Mouse (Mus musculus) myocyte (in vitro differentiated cells): Measurements from ENCODE around the gene Cd101. TPM values are rescaled to one million over a fixed set of nuclear protein-coding genes. Genes with fewer than 3 reads are reported as not detected.

Source experiments
- H3K27me3 ChIP-seq: one replicate; pipeline ENCODE4 v1.6.1; 2011; ENCODE audit not compliant: control insufficient read depth, insufficient read depth, insufficient read length
- H3K36me3 ChIP-seq: one replicate; pipeline ENCODE4 v1.6.1; 2011; ENCODE audit not compliant: control insufficient read depth, insufficient read depth
- H3K4me2 ChIP-seq: one replicate; pipeline ENCODE4 v1.6.1; 2011; ENCODE audit warnings: low read depth, control low read depth
- H3K4me3 ChIP-seq: one replicate; pipeline ENCODE4 v1.5.1; 2011; ENCODE audit warnings: mild to moderate bottlenecking, control low read depth, moderate library complexity
- H3K79me2 ChIP-seq: one replicate; pipeline ENCODE4 v1.6.1; 2011; ENCODE audit not compliant: control insufficient read depth, insufficient read depth
- H3ac ChIP-seq: one replicate; pipeline ENCODE4 v1.6.1; 2011; ENCODE audit not compliant: control insufficient read depth, insufficient read length
- CEBPB ChIP-seq: IDR thresholded peaks from 2 replicates; pipeline ENCODE4 v1.6.1; 2011; ENCODE audit warnings: mild to moderate bottlenecking, moderate library complexity; ENCODE audit not compliant: poor library complexity, insufficient read depth, severe bottlenecking
- E2F4 ChIP-seq: IDR thresholded peaks from one replicate; pipeline ENCODE4 v1.6.1; 2011; ENCODE audit warnings: mild to moderate bottlenecking, control low read depth, moderate library complexity; ENCODE audit not compliant: insufficient read depth
- MAX ChIP-seq: IDR thresholded peaks from one replicate; pipeline ENCODE4 v1.6.1; 2011; ENCODE audit warnings: low read depth, mild to moderate bottlenecking, control low read depth
- MYOD1 ChIP-seq, 3 experiments: IDR thresholded peaks; one replicate each; pipeline ENCODE4 v1.6.1; 2011; ENCODE audit warnings: control low read depth in 2 of 3, low read depth in 2 of 3, mild to moderate bottlenecking in 2 of 3, moderate library complexity in 1 of 3; ENCODE audit not compliant: insufficient read length in 2 of 3, control insufficient read depth in 1 of 3
- MYOG ChIP-seq, 3 experiments: IDR thresholded peaks; one replicate each; pipeline ENCODE4 v1.6.1; 2011; ENCODE audit warnings: control low read depth in 2 of 3, low read depth in 2 of 3, mild to moderate bottlenecking in 2 of 3; ENCODE audit not compliant: insufficient read length in 2 of 3, control insufficient read depth in 1 of 3, insufficient read depth in 1 of 3
- POLR2A ChIP-seq: IDR thresholded peaks from one replicate; pipeline ENCODE4 v1.6.1; 2011; ENCODE audit warnings: low read depth, mild to moderate bottlenecking, control low read depth, moderate library complexity; ENCODE audit not compliant: insufficient read length
- POLR2AphosphoS2 ChIP-seq: IDR thresholded peaks from one replicate; pipeline ENCODE4 v1.6.1; 2011; ENCODE audit warnings: low read depth, control low read depth; ENCODE audit not compliant: insufficient read length
- REST ChIP-seq: IDR thresholded peaks from one replicate; pipeline ENCODE4 v1.6.1; 2011; ENCODE audit warnings: mild to moderate bottlenecking, control low read depth, moderate library complexity; ENCODE audit not compliant: insufficient read depth, insufficient read length
- SRF ChIP-seq: IDR thresholded peaks from one replicate; pipeline ENCODE4 v1.6.1; 2011; ENCODE audit warnings: low read depth; ENCODE audit not compliant: control insufficient read depth, insufficient read length
- TCF12 ChIP-seq: IDR thresholded peaks from one replicate; pipeline ENCODE4 v1.6.1; 2011; ENCODE audit warnings: mild to moderate bottlenecking, control low read depth; ENCODE audit not compliant: poor library complexity, insufficient read depth, severe bottlenecking
- TCF3 ChIP-seq: IDR thresholded peaks from one replicate; pipeline ENCODE4 v1.6.1; 2011; ENCODE audit warnings: low read depth, control low read depth; ENCODE audit not compliant: insufficient read length
- USF1 ChIP-seq: IDR thresholded peaks from one replicate; pipeline ENCODE4 v1.6.1; 2011; ENCODE audit warnings: low read depth, mild to moderate bottlenecking, control low read depth, moderate library complexity
- polyA plus RNA-seq: library from polyadenylated mRNA; unstranded; fragments of >200 nt; fragmentation: generic; extraction: Trizol; gene quantifications from one replicate; pipeline ENCODE4 v1.2.1, GENCODE M21; 2012; ENCODE audit warnings: missing spikeins

Gene Cd101
- polyA plus RNA-seq, 1 experiment, result not detected

- H3K79me2 ChIP-seq, result no peaks in the 10 kb centered on the region
- H3K36me3 ChIP-seq, result no peaks in the 10 kb centered on the region
- H3ac ChIP-seq, result no peak overlapping the region
- no peaks in the 10 kb centered on the region for H3K27me3 ChIP-seq
- TF ChIP-seq E2F4 (no peak), POLR2A (no peak), TCF3 (no peak)
- H3K4me3 ChIP-seq, result no peak overlapping the region
- H3K4me2 ChIP-seq, result no peak overlapping the region
Observed at GRCm38 (mm10) chr3:101034509-101034908, 5.2 kb upstream of the Cd101 start.

- Histone ChIP-seq H3K27me3 (no peaks in the 10 kb centered on the region), H3ac (no peak overlapping the region), H3K4me3 (no peak overlapping the region), H3K36me3 (no peaks in the 10 kb centered on the region), H3K4me2 (no peak overlapping the region), H3K79me2 (no peaks in the 10 kb centered on the region)
- TF ChIP-seq MYOD1 (IDR thresholded peaks at IDR 0.05; ENCODE audit: control insufficient read depth in 1 of 3, insufficient read length in 2 of 3, low read depth in 2 of 3) (no peak), E2F4 (no peak), SRF (no peak), POLR2AphosphoS2 (no peak), MYOG (IDR thresholded peaks at IDR 0.05; ENCODE audit: control insufficient read depth in 1 of 3, insufficient read depth in 1 of 3, insufficient read length in 2 of 3, low read depth in 2 of 3) (no peak), TCF3 (no peak), POLR2A (no peak), MAX (no peak), USF1 (no peak), TCF12 (no peak), CEBPB (no peak), REST (no peak)
Observed at GRCm38 (mm10) chr3:101033644-101034043, 4.3 kb upstream of the Cd101 start.

GRCm38 (mm10) chr3:101031456-101032142 lies 2.2 kb upstream of the Cd101 start:
- TF ChIP-seq MYOG (IDR thresholded peaks at IDR 0.05; ENCODE audit: control insufficient read depth in 1 of 3, insufficient read depth in 1 of 3, insufficient read length in 2 of 3, low read depth in 2 of 3) (no peak), USF1 (no peak), TCF12 (no peak), POLR2AphosphoS2 (no peak), SRF (no peak), REST (no peak), POLR2A (no peak), TCF3 (no peak), E2F4 (no peak)
- H3K36me3 ChIP-seq, result no peaks in the 10 kb centered on the region
- H3K79me2 ChIP-seq, result no peaks in the 10 kb centered on the region
- no peaks in the 10 kb centered on the region for H3K27me3 ChIP-seq
- no peak overlapping the region for H3K4me3 ChIP-seq
- H3K4me2 ChIP-seq, result no peak overlapping the region
- H3ac ChIP-seq, result no peak overlapping the region

- no peaks in the 10 kb centered on the region for H3K36me3 ChIP-seq
- no peak overlapping the region for H3ac ChIP-seq
- H3K4me2 ChIP-seq, result no peak overlapping the region
- no peaks in the 10 kb centered on the region for H3K27me3 ChIP-seq
- TF ChIP-seq MAX (no peak), POLR2AphosphoS2 (no peak), E2F4 (no peak), MYOG (IDR thresholded peaks at IDR 0.05; ENCODE audit: control insufficient read depth in 1 of 3, insufficient read depth in 1 of 3, insufficient read length in 2 of 3, low read depth in 2 of 3) (no peak), TCF3 (no peak), CEBPB (no peak), USF1 (no peak), REST (no peak)
- H3K4me3 ChIP-seq, result no peak overlapping the region
- no peaks in the 10 kb centered on the region for H3K79me2 ChIP-seq
Observed at GRCm38 (mm10) chr3:101030630-101031029, 1.3 kb upstream of the Cd101 start.

GRCm38 (mm10) chr3:101026741-101027140 lies 2.6 kb downstream of the Cd101 start:
- Histone ChIP-seq H3K4me3 (no peak overlapping the region), H3K27me3 (no peaks in the 10 kb centered on the region), H3K79me2 (no peaks in the 10 kb centered on the region), H3ac (no peak overlapping the region), H3K4me2 (no peak overlapping the region), H3K36me3 (no peaks in the 10 kb centered on the region)
- TF ChIP-seq POLR2AphosphoS2 (no peak), CEBPB (no peak), E2F4 (no peak), USF1 (no peak), MYOD1 (IDR thresholded peaks at IDR 0.05; ENCODE audit: control insufficient read depth in 1 of 3, insufficient read length in 2 of 3, low read depth in 2 of 3) (no peak), TCF12 (no peak), MAX (no peak), POLR2A (no peak)
